Mouse (Mus musculus): ENCODE measurements around the gene Drd1. TPM values are rescaled to one million over a fixed set of nuclear protein-coding genes. Genes with fewer than 3 reads are reported as not detected.

Drd1 gene
- polyA plus RNA-seq, 1 experiment from 2014 or later, result 2.6 TPM

DNA sequence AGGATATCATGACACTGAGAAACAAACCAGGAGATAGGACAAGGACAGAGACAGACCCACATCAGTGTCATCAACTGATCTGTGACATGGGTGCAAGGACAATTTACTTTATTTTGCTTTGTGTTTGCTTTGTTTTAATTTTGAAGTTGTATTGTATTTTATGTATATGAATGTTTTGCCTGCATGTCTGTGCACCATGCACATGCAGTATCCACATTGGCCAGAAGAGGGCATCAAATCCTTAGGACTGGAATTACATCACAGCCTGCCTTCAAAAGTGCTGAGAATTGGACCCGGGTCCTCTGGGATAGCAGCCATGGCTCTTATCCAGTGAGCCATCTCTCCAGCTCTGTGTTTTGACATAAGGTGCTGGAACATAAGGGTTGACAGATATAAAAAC is 20.0 kb downstream of the Drd1 start:
- Histone ChIP-seq H3K36me3 (no peaks in the 10 kb centered on the region), H3K9me3 (no peaks in the 10 kb centered on the region), H3K27me3 (no peaks in the 10 kb centered on the region), H3K4me3 (no peak overlapping the region), H3K4me2 (no peak overlapping the region), H3K27ac (replicated peaks) (no peak overlapping the region), H3K9ac (no peak overlapping the region), H3K4me1 (replicated peaks) (no peaks in the 10 kb centered on the region)
- WGBS, result 63% methylated on average over 1 of the region's 1 CpGs
- ATAC-seq (ENCODE audit: low FRiP score, low read depth), result no peak

DNA sequence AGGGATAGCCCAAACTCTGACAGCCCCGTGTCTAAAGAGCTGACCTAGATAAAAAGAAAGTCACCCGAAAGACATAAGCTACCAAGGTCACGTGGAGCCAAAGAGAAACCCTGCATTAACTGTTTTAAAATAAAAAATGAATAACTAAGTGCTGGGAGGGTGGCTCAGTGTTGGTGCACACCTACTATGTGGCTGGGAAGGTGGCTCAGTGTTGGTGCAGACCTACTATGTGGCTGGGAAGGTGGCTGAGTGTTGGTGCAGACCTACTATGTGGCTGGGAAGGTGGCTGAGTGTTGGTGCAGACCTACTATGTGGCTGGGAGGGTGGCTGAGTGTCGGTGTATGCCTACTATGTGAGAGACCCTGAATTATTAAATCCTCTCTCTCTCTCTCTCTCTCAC is 21.9 kb downstream of the Drd1 start:
- H3K4me3 ChIP-seq, result no peak overlapping the region
- H3K9ac ChIP-seq, result no peak overlapping the region
- WGBS, result 83% methylated on average over 4 of the region's 4 CpGs
- no peaks in the 10 kb centered on the region for H3K27me3 ChIP-seq
- no peak for ATAC-seq (ENCODE audit: low FRiP score, low read depth)
- H3K36me3 ChIP-seq, result no peaks in the 10 kb centered on the region
- H3K4me1 ChIP-seq (replicated peaks), result no peaks in the 10 kb centered on the region
- H3K27ac ChIP-seq (replicated peaks), result no peak overlapping the region
- H3K9me3 ChIP-seq, result no peaks in the 10 kb centered on the region
- no peak overlapping the region for H3K4me2 ChIP-seq

DNA sequence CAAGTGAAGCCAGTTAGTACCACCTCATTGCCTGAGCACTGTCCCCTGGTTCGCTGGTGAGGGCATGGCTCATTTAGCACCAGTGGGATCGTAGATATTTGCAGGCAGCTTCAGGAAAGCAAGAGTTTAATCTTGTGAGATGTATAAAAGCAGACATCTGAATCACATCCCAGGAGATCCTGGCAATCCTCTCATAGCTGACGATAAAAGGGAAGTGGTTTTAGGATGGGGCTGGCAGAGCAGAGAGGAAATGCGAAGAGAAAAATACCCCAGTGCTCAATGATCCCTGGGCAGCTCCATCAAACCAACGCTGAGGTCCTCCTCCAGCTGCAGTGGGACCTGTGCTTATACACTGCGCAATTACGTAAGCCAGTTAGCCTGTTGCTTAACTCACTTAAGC is 28.4 kb downstream of the Drd1 start:
- H3K27me3 ChIP-seq, result no peaks in the 10 kb centered on the region
- H3K9me3 ChIP-seq, result no peaks in the 10 kb centered on the region
- no peak overlapping the region for H3K9ac ChIP-seq
- H3K27ac ChIP-seq (replicated peaks), result no peak overlapping the region
- H3K4me1 ChIP-seq (replicated peaks), result no peaks in the 10 kb centered on the region
- H3K36me3 ChIP-seq, result no peaks in the 10 kb centered on the region
- ATAC-seq (ENCODE audit: low FRiP score, low read depth), result no peak
- no peak overlapping the region for H3K4me2 ChIP-seq
- 59% methylated on average over 7 of the region's 7 CpGs for WGBS
- no peak overlapping the region for H3K4me3 ChIP-seq

DNA sequence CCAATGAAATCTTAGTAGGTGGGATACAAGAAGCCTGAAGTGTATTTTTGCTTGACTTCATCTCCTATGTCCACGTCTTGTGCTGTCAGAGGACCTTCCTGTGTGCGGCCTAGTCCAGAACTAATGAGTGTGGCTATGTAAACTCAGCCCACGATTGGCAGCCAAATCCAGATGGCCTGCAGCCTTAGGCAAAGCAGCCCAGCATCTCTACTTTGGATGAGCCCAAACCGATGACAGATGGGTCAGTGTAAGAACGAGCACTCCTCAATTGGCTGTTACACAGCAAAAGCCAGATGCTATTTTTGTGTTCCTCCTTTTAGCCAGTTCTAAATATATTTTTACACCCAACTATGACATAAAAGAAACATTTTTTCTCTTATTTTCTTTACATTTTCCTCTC is 32.2 kb downstream of the Drd1 start:
- no peak overlapping the region for H3K27ac ChIP-seq (replicated peaks)
- no peaks in the 10 kb centered on the region for H3K27me3 ChIP-seq
- H3K9me3 ChIP-seq, result no peaks in the 10 kb centered on the region
- H3K4me3 ChIP-seq, result no peak overlapping the region
- H3K36me3 ChIP-seq, result no peaks in the 10 kb centered on the region
- no peak for ATAC-seq (ENCODE audit: low FRiP score, low read depth)
- no peaks in the 10 kb centered on the region for H3K4me1 ChIP-seq (replicated peaks)
- no peak overlapping the region for H3K4me2 ChIP-seq
- H3K9ac ChIP-seq, result no peak overlapping the region
- WGBS, result 63% methylated on average over 5 of the region's 5 CpGs

DNA sequence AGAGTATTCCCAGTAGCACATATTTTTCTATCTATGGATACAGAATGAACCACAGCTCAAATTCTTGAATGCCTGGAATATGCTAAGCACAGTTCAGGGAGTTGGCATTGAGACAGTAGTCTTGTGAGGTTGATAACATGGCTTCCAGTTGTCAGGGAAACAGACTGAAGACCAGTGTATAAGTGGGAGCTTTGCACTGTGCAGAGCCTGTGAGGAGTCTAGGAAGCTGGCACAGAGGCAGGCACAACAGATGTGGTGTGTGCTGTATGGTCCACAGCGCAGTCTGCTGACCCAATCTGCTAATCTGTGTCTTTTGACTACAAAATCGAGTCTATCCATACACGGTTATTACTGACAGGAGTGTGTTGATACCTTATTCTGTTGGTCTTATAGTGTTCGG is 46.8 kb downstream of the Drd1 start:
- Histone ChIP-seq H3K9ac (no peak overlapping the region), H3K36me3 (no peaks in the 10 kb centered on the region), H3K27ac (replicated peaks) (no peak overlapping the region), H3K4me2 (no peak overlapping the region), H3K4me3 (no peak overlapping the region), H3K27me3 (no peaks in the 10 kb centered on the region), H3K9me3 (no peaks in the 10 kb centered on the region), H3K4me1 (replicated peaks) (no peaks in the 10 kb centered on the region)
- 85% methylated on average over 4 of the region's 4 CpGs for WGBS
- no peak for ATAC-seq (ENCODE audit: low FRiP score, low read depth)

Other genes starting within 250 kb of the Drd1 start
- 85.1 and 89.1 TPM in 2 replicates for gene Sfxn1, start 16.2 kb upstream of the Drd1 start, polyA plus RNA-seq (2015; fragmentation: Nextera tagmentation; extraction: Ambion mirVana)
- gene Hrh2, start 136.4 kb upstream of the Drd1 start, polyA plus RNA-seq (2015; fragmentation: Nextera tagmentation; extraction: Ambion mirVana), result 0.65 and 0.96 TPM in 2 replicates